Mouse (Mus musculus) heart, postnatal 4 days (tissue): ENCODE measurements around the gene Slc9a2. TPM values are rescaled to one million over a fixed set of nuclear protein-coding genes. Genes with fewer than 3 reads are reported as not detected.
A peak's percentile ranks its signal among the peaks of the same experiment; 100 is the strongest.

Experiments
- DNase-seq: peaks from one replicate; pipeline ENCODE4 v3.0.0; 2021
- total RNA-seq, 2 experiments: library from RNA; stranded (reverse); gene quantifications; 2 replicates each; pipeline ENCODE4 v1.2.3; 2021

Gene Slc9a2
- total RNA-seq, 2 experiments from 2014 or later, result 0.97 to 1.0 TPM

GRCm38 (mm10) chr1:40788956-40789355 lies 108.6 kb downstream of the Slc9a2 start:
- no peak for DNase-seq

- DNase-seq, result no peak
These were observed 109.4 kb downstream of the Slc9a2 start for GRCm38 (mm10) chr1:40789666-40790233.

- DNase-seq, result peak; percentile 95
These were observed 110.2 kb downstream of the Slc9a2 start, which contains the start of gene Mfsd9 for GRCm38 (mm10) chr1:40790324-40791141. Gene Mfsd9, minus strand, starts transcription at chr1:40790687.

- no peak for DNase-seq
These were observed 115.1 kb downstream of the Slc9a2 start for GRCm38 (mm10) chr1:40795508-40795907.

GRCm38 (mm10) chr1:40797348-40797747 lies 117.0 kb downstream of the Slc9a2 start:
- peak; percentile 85 for DNase-seq

- DNase-seq, result no peak
These were observed 118.7 kb downstream of the Slc9a2 start for GRCm38 (mm10) chr1:40799121-40799520.

- no peak for DNase-seq
These were observed 120.5 kb downstream of the Slc9a2 start for GRCm38 (mm10) chr1:40800908-40801307.

- peak; percentile 58 for DNase-seq
These were observed 122.4 kb downstream of the Slc9a2 start for GRCm38 (mm10) chr1:40802759-40803158.

GRCm38 (mm10) chr1:40804118-40804517 lies 123.7 kb downstream of the Slc9a2 start:
- DNase-seq, result no peak

- peak; percentile 85 for DNase-seq
These were observed 125.0 kb downstream of the Slc9a2 start, which contains the start of gene Tmem182 for GRCm38 (mm10) chr1:40805351-40805750. Gene Tmem182, plus strand, starts transcription at chr1:40805601.

GRCm38 (mm10) chr1:40805891-40806290 lies 125.5 kb downstream of the Slc9a2 start:
- no peak for DNase-seq

- no peak for DNase-seq
These were observed 128.3 kb downstream of the Slc9a2 start for GRCm38 (mm10) chr1:40808643-40809042.

- DNase-seq, result peak; percentile 23
These were observed 134.9 kb downstream of the Slc9a2 start for GRCm38 (mm10) chr1:40815071-40815845.

Other genes with a start within 250 kb of the Slc9a2 start
- 1 to 10 TPM in 1 of 2 experiments, under 1 TPM in 1; 0.98 to 1.6 TPM for gene Il18r1, start 215.0 kb upstream of the Slc9a2 start, total RNA-seq
- under 1 TPM; 0.07 to 0.25 TPM for gene Il18rap, start 165.2 kb upstream of the Slc9a2 start, total RNA-seq
- gene Slc9a4, start 100.5 kb upstream of the Slc9a2 start, total RNA-seq, result not detected
- 1 to 10 TPM; 1.4 TPM for gene Mfsd9, start 110.1 kb downstream of the Slc9a2 start, total RNA-seq
- gene Tmem182, start 125.0 kb downstream of the Slc9a2 start, total RNA-seq, result 100 to 1,000 TPM in 1 of 2 experiments, 10 to 100 TPM in 1; 99.0 to 101 TPM